Mouse (Mus musculus) granulocyte monocyte progenitor cell, adult 5-6 weeks (primary cell): ENCODE measurements around the gene Atp6v0a4. TPM values are rescaled to one million over a fixed set of nuclear protein-coding genes. Genes with fewer than 3 reads are reported as not detected.
A peak's percentile ranks its signal among the peaks of the same experiment; 100 is the strongest.

Experiments
- ATAC-seq: replicated peaks from 2 replicates; pipeline ENCODE4 v1.8.0; 2016; ENCODE audit warnings: mild to moderate bottlenecking, moderate TSS enrichment, inconsistent platforms; ENCODE audit not compliant: poor library complexity, severe bottlenecking
- total RNA-seq, 2 experiments: library from RNA; stranded (forward) in 1 of 2; stranded (reverse) in 1 of 2; fragments of 200-712, 200-1000 nt in 1 of 2; fragments of >200 nt in 1 of 2; fragmentation: Nextera tagmentation in 1 of 2; gene quantifications; 2 replicates each; pipeline ENCODE4 v1.2.3; 2014 to 2017

The Atp6v0a4 gene
- total RNA-seq (2014; fragmentation: Nextera tagmentation): not detected in 2 replicates
- total RNA-seq (2017): not detected in 2 replicates

DNA sequence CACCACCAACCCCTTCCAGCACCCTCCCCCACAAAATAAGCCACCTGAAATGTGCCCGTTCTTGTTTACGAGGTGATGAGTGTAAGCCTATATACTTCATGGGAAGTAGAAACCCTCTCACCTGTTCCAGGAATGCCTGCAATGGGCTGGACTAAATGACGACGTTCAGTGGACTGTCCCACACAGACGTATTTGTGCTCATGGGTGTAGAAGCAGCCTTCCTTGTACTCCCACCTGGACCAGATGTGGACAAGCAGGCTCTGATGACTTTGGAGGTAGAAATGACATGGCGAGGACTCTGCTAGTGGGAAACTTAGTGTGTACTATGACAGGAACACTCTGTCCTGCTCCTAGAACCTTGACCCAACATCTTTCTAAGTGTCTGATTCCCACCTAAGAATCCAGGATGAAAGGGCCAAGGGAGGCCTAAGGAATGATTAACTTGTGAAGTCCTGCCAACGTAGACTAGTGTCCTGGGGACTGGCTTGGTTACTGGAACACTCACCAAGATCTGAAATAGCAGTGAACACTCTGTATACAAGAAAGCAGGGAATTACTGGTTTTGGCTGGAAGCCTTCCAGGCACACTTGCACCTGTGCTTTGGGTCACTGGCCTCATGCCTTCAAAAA is at the start of gene Atp6v0a4:
Gene Atp6v0a4, minus strand, starts transcription at position 380 of the 629 bp plus-strand sequence.
- ATAC-seq: no peak

DNA sequence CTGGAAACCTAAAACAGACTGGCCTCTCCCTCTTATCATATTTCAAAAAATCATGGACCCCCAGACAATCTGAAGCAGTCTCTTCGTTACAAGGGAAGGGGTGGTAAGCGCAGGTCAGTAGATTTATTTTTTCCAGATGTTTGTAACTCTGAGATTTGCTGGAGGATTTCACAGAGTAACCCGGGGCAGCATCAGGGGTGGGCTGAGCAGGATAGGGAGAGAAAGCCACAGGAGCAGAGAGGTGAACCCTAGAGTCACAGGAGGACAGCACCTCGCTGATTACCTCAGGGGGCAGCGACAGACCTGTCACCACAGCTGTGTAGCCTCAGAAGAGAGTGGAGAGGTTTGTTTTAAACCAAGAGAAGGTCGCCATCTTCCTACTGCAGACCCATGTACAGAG is 41.0 kb upstream of the Atp6v0a4 start:
- ATAC-seq: no peak

DNA sequence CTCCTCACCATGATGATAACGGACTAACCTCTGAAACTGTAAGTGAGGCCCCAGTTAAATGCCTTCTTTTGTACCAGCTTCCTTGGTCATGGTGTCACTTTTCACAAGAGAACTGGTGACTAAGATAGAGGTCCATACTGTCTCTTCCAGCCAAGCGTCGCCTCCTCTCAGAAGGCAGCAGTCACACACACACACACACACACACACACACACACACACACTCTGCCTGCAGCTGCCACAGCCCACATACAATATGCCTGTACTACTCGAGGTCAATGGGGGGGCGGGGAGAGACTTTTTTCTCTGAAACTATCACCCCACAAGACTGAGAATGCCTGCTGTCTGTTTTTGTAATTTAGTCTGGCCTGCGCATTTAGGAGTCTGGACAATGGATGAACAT is 40.3 kb upstream of the Atp6v0a4 start:
- no peak for ATAC-seq

DNA sequence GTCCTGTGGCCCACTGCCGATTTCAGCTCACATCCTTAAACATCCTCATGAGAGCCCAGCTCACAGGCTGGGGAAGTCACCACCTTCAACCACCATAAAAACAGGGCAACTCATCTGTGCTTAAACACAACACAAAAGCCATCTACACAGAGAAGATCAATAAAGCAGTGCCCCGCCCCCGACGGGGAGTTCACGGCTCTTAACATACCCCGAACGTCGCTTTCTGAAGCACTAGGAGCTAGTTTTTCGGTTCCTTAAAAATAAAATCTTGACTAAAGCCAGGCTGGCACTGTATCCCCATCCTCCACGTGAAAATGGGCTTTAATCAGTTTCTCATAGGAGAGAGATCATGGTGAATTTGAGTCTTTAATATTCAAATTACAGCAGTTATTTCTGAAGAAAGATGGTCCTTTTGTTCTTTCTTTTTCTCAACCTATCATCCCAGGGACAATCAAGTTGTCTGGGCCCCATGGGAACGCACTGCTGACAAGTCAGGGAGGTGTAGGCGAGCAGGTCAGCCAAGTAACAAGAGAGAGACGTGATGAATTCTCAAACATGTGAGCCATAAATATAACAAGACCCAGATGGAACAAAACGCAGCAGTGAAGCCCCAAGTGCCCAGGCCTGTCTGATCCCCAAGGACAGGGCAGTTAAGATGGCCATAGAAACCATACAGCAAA is 38.6 kb upstream of the Atp6v0a4 start:
- ATAC-seq: no peak

DNA sequence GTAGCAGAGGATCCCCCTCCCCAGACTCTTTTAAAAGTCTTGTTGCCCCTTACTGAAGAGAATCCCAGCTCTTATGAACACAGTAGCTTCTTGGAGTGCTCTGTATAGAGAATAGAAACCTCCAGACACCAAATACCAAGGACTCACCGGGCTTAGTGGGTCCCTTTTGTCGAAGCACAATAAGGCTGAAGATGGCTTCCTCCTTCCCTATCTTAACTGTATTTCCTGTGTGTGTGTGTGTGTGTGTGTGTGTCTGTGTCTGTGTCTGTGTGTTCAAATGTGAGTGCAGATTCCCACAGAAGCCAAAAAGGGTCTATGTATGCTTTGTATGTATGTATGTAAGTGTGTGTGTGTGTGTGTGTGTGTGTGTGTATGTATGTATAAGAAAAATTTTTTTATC is 36.2 kb upstream of the Atp6v0a4 start:
- ATAC-seq: no peak

DNA sequence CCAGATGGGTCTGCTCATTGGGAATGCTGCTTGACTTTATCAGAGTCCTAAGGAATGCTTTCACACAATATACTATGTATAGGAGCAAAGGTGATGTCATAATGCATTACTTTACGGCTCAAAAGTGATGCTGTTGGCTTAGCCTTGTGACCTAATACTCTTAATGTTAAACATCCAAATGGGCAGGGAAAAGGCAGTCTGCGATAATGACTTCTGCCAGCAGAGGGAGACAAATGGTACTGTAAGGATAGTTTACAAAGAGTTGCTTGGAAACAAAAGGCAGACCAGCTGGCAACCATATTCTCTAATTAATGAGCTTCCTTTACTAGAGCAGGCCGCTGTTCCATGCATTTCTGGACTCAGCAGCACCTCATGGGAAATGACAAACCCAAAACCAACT is 35.7 kb upstream of the Atp6v0a4 start:
- peak; percentile 84 for ATAC-seq

DNA sequence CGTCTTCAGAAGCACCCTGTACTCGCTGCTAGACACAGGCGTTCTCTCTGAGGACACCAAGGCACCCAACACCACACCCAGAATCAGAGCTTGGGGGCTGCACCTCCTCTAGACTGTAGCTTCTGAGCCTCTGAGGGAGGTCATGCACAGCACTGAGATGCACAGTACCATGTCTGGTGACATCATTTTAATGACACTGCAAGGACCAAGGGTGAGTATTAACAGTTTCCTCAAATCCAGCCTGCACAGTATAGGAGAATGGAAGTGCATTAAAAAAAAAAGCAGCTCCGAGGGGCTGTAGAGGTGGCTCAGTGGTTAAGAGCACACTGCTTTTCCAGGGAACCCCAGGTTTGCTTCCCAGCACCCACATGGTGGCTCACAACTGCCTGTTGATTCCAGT is 35.2 kb upstream of the Atp6v0a4 start:
- no peak for ATAC-seq

DNA sequence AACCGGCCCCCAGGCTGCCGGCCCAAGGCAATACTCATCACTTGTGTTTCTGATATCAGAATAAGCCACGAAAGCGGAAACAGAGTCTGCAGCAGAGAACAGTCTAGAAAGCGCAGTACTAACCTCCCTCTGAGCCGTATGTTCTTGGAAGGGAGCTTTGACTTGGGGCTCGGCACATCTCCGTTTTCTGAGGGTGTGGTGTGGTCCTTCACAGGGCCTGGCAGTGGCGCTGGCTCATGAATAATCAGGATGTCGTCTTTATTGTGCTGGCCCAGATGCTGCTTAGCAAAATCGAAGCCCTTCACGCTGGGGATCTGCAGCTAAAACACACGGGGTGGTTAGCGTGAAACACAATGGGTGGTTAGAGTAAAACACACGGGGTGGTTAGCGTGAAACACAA is 33.5 kb upstream of the Atp6v0a4 start:
- ATAC-seq: no peak

DNA sequence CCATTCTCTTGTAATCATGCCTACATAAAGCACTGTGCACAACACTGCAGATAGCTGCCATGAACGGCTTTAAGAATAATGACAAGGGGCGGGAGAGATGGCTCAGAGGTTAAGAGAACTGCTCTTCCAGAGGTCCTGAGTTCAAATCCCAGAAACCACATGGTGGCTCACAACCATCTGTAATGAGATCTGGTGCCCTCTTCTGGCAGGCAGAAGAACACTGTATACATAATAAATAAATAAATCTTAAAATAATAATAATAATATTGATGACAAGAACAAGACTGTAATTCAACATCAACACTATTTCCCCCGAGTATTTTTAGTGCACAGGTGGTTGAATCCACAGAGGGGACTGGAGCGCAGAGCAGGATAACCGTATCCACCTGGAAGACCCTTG is 31.8 kb upstream of the Atp6v0a4 start:
- no peak for ATAC-seq

DNA sequence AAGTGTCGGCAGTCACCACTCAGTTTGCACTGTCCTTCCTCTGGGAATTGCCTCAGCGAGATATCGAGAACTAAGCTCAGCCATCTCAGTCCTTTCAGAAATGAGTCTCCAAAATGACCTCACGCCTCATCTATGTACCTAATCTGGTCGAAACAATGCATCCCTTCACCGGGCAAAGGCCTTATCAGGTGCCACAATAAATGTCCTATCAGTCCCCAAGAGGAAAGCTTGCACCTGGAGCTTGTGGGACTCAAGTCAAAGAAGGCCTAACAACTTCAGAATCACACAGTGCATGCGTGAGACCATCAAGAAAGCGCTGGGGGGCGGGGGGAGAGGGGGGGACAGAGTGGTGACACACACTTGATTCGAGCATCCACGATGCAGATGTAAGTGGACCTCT is 27.9 kb upstream of the Atp6v0a4 start:
- no peak for ATAC-seq

DNA sequence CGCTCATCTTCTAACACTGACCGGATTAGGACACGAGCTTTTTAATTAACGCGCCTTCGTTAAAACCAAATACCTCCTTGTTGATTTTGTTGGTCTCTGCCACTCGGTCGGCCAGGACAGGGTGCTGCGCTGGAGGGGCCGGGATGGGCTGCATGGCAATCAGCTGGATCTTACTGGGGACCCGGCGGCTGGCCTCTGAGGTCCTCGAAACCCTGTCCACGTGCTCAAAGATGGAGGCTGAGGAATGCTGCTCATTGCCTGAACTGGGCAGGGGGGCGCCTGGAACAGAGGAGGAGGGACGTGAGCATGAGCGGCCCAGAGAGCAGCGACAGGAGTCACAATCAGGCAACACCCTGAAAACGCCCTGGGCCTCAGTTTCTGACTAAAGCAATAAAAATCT is 25.1 kb upstream of the Atp6v0a4 start:
- no peak for ATAC-seq

DNA sequence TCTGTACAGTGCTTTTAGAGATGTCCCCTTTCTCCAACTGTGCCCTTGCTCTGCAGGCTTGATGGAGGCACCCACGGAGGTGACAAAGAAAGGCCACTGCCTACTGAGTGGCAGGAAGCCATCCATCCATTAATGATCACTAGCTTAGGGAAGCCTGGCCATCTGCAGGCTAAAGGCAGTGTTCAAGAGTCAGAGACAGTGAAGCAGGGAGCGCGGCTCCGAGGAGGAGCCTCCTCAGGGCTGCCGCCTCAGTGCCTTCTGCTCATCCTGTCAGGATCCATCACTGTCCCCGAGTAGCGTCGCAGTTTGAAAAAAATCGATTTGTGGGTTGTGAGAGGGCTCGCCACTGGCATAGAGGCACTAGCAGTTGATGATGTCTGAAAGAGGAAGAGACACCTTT is 24.2 kb upstream of the Atp6v0a4 start:
- no peak for ATAC-seq

DNA sequence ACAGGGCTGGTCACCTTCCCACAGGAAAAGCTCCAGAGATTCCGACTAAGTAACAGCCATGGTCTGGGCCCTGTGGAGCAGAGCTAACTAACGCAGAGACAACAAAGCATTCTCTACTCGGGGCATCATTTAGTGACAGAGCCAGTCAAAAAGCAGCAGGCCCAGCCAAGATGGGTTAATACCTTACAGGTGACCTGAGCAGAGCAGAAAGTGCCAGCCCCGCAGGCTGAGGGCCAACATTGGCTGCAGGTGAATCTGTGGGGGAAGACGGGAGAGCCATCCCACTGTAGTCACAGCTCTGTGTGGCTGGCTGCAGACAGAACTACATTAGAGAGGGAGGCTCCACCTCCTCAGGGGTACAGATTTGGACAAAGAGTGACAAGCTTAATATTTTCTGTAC is 22.9 kb upstream of the Atp6v0a4 start:
- no peak for ATAC-seq

DNA sequence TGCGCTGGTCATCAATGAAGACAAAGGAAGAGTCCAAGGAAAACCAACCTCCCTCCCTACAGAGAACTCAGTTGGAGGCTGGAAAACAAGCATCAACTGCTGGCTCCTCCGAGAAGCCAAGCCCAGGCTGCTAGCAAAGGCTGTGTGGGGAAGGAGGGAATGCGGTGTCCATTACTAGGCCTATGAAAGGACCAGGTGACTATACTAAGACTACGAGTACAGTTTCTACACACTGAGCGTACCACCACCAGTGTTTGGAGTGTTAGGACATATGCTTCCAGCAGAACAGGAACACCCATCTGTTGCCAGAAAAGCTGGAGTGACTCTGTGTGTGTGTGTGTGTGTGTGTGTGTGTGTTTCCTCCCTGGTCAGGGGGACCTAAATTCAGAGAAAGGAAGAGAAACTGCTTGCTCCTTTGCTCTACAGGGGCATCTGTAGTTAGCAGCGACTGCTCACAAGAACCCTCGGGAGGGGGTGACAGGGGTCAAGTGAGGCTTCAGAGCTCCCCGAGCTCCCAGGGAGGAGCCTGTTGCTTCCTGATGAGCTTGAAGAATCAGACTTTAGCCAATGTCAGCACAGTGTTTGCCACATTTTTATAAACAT is 21.2 kb upstream of the Atp6v0a4 start:
- peak; percentile 67 for ATAC-seq

DNA sequence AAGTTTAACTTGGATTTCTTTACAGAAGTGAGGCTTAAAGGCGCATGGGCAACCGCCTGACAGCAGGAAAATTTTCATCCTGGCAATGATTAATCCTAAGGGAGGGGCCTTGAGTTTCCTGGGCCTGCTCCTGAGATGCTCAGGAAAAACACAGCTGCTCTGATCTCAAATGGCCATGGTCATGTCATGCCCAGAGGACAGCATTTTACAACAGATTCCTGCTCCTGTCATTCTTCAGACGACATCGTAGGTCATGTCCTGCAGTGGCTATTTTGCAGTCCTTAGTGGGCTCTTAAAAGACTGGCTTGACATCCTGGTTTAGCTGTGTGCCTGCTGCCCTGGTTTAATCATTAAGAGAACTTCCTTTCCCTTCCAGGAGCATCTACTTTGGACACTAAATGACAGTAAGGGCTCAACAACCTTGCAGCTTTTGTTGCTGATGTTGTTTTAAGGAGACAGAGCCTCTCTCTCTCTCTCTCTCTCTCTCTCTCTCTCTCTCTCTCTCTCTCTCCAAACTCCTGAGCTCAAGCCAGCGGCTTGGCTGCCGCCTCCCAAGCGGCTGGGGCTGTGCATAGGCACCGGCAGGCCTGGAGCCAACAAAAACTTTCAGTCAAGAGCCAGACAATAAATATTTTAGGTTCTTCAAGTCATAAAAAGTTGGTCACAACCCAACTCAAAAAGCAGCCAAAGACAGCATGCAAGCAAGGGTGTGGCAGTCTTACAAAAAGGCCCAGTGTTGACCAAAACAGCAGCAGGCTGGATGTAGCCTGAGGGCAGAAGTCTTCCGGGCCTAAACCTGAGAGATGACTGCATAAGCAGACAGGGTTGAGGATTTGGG is 20.0 kb upstream of the Atp6v0a4 start:
- no peak for ATAC-seq

DNA sequence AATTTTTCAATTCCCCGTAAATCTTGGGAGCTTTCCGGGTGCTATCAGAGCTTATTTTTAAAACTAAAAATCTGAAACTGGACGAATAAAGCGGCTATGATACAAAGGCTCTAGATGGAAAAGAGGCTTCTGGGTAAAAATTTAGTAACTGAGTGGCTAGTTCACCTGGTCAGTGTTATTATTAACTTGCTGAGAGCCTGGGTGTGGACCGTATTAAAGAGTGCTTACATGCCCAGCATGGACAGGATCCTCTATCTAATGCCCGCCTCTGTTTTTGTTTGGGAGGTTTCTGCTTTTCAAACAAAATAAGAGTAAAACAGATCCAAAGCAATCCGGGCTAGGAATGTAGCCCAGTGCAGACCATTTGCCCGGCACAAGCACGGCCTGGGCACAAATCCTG is 16.0 kb upstream of the Atp6v0a4 start:
- no peak for ATAC-seq

DNA sequence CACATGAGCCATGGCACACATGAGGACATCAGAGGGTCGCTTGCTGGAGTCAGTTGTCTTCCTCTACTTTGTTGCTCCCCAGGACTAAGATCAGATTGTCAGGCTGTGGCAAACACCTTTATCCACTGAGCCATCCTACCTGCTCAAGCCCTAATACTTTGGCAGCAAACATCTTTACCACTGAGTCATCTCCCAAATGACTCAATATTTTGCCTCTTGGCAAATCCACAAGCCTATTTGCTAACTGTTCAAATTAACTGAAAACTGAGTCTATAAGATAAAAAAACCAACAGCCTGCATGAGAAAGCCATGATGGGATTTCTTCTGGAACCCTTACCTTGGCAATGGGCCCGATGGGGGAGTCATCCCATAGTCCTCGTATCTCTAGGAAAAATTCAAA is 14.7 kb upstream of the Atp6v0a4 start:
- ATAC-seq: no peak

DNA sequence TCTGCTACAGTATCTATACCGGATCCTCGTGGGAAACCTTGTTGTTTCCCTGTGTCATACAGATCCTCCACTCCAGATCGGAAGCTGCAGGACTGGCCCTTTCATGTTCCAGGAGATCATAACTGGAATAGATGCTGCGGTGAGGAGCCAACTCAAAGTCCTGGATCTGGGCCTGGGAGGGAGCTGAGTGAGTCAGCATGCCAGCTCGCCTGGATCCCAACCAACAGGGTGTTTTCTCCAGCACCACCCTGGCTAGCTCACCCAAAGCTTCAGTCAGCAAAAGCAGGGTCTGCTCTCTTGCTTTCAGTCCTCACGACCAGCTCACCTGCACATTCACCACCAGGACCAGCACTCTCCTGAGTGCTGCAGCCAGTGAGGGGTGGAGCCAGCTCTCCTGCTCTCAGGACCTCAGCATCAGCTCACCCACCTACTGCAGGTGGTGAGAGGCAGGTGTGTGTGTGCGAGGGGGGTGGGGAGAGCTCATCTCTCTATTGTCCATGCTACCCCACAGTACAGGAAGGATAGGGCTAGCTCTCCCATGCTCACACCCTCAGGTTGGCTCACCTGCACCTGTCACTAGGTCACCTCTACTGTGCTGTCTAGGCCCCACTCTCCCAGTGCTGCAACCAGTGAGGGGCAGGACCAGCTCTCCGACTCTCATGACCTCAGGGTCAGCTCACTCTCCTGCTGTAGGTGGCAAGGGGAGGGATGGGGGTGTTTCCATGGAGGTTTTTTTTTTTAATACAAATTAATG is 10.6 kb upstream of the Atp6v0a4 start:
- ATAC-seq: no peak

DNA sequence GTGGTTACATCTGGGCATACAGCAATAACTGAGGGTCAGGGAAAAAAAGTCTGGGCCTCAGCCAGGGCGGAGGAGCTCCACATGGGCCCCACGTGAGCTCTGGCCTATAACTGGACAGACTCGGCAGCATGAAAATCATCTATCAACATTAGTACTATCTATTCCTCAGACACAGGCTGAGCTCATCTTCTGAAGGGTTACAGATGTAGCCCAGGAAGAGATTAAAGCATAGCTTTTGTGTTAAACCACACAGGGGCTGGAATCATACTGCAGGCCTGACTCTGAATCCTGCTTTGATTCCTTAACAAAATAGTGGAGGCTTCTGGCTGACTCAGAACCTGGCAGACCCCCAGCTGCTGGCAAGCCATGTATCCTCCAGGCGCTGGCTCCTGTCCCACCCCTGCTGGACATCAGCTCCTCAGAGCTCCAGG is 7.4 kb upstream of the Atp6v0a4 start:
- no peak for ATAC-seq

DNA sequence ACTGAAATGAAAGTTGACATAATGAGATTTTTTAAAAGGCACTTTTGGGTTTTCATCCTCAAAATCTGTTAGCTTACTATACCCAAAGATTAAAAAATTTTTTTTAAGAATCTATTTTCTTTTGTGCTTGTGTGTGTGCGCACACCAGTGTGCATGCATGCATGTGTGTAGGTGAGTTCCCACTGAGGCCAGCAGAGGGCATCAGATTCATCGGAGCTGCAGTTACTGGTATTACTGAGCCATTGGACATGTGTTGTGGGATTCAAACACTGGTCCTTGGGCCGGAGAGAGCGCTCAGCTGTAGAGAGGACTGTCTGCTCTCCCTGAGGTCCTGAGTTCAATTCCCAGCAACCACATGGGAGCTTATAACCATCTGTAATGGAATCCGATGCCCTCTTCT is 5.5 kb upstream of the Atp6v0a4 start:
- no peak for ATAC-seq
